Mouse (Mus musculus) liver, adult 2 months (tissue): ENCODE measurements at regions not wholly inside any gene's neighbourhood (a gene's known extent, or its start where the extent isn't known, plus 50 kb on each side); places are given as distances from the start of the nearest gene placed in this dataset.

ENCODE experiments used
- DNase-seq: peaks from one replicate; pipeline ENCODE4 v3.0.0-alpha.2; 2011; ENCODE audit warnings: low read depth, low spot score; ENCODE audit errors: extremely low read depth
- H3K27ac ChIP-seq: fragments of 200-500 bp; replicated peaks from 2 replicates; pipeline ENCODE4 v1.5.1; 2012; ENCODE audit warnings: low read depth, mild to moderate bottlenecking, control low read depth, inconsistent platforms, low read length; ENCODE audit not compliant: insufficient read depth
- H3K27me3 ChIP-seq: fragments of 200-500 bp; 2 replicates; pipeline ENCODE4 v1.6.1; 2012; ENCODE audit warnings: mild to moderate bottlenecking, moderate library complexity, low read length, inconsistent platforms; ENCODE audit not compliant: control insufficient read depth, insufficient read depth
- H3K36me3 ChIP-seq: fragments of 200-500 bp; 2 replicates; pipeline ENCODE4 v1.6.1; 2012; ENCODE audit warnings: low read length, inconsistent platforms; ENCODE audit not compliant: control insufficient read depth, insufficient read depth
- H3K4me1 ChIP-seq: fragments of 200-500 bp; 2 replicates; pipeline ENCODE4 v1.6.1; 2011; ENCODE audit warnings: low read length; ENCODE audit not compliant: control insufficient read depth, insufficient read depth
- H3K4me3 ChIP-seq: fragments of 200-500 bp; 2 replicates; pipeline ENCODE4 v1.5.1; 2011; ENCODE audit warnings: low read depth, mild to moderate bottlenecking, control low read depth, low read length, moderate library complexity; ENCODE audit not compliant: insufficient read depth
- H3K79me2 ChIP-seq: fragments of 200-500 bp; 2 replicates; pipeline ENCODE4 v1.6.1; 2012; ENCODE audit warnings: inconsistent platforms, mild to moderate bottlenecking, low read length, moderate library complexity; ENCODE audit not compliant: control insufficient read depth, insufficient read depth
- H3K9ac ChIP-seq: fragments of 200-500 bp; 2 replicates; pipeline ENCODE4 v1.6.1; 2012; ENCODE audit warnings: low read depth, mild to moderate bottlenecking, control low read depth, inconsistent platforms, low read length
- CTCF ChIP-seq: fragments of 200-500 bp; IDR thresholded peaks from 2 replicates; pipeline ENCODE4 v1.5.1; 2011; ENCODE audit warnings: low read depth, low read length, control low read depth
- POLR2A ChIP-seq: fragments of 200-500 bp; IDR thresholded peaks from 2 replicates; pipeline ENCODE4 v1.6.1; 2011; ENCODE audit warnings: low read length, control low read depth; ENCODE audit not compliant: insufficient read depth; ENCODE audit errors: extremely low read depth
- WGBS: fragments of 180-500 bp; shearing (Covaris S2); methylation state at CpG from one replicate; pipeline ENCODE4 v1.1.7; 2018; 5-methylcytosine and 5-hydroxymethylcytosine counted together

- no peak overlapping the region for H3K27ac ChIP-seq
- H3K79me2 ChIP-seq: no peaks in the 10 kb centered on the region
- H3K27me3 ChIP-seq: no peaks in the 10 kb centered on the region
- H3K9ac ChIP-seq: no peak overlapping the region
- no peak overlapping the region for H3K4me3 ChIP-seq
- no peaks in the 10 kb centered on the region for H3K4me1 ChIP-seq
- 82% methylated on average over 3 of the region's 3 CpGs for WGBS
- no peaks in the 10 kb centered on the region for H3K36me3 ChIP-seq
- no peak for DNase-seq
- TF ChIP-seq POLR2A (no peak), CTCF (no peak)
Observed at GRCm38 (mm10) chr4:131373172-131373571, 429.0 kb downstream of the Matn1 start.

DNA sequence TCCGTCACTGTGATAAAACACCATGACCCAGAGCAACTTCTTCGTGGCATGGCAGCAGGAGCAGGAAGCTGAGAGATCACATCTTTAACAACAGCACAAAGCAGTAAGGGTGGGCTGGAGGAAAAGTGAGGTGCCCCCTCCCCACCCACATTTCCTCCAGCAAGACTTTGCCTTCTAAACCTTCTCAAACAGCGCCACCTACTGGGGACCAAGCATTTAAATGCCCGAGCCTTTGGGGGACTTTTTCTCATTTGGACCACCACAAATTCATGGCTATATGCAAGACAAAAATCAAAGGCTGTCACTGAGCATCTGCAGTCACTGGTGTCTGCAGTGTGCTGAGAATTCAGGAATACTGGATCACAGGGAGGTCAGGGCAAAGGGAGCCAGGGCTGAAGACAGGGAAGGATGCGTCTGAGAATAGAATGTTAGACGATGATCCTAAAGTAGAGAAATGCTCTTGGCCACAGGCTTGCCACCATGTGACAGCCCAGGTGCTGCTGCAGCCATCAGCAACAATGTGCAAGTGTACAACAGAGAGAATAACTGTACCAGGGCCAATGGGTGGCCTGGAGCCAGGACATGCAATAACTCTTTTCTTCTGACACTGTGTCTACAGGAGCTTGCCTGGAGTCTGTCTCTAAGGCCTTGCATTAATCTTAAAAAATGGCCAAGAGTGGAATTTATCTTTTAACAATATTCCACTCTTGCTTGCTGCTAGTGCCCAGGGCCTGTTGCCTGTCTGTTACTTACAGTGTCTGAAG is 430.5 kb downstream of the Matn1 start:
- H3K27me3 ChIP-seq: no peaks in the 10 kb centered on the region
- no peaks in the 10 kb centered on the region for H3K79me2 ChIP-seq
- H3K27ac ChIP-seq: no peak overlapping the region
- no peak for DNase-seq
- no peaks in the 10 kb centered on the region for H3K4me1 ChIP-seq
- H3K9ac ChIP-seq: no peak overlapping the region
- no peaks in the 10 kb centered on the region for H3K36me3 ChIP-seq
- TF ChIP-seq CTCF: 0 out of 2 replicates have a peak, but pooled peaks have one; percentile 18
- TF ChIP-seq POLR2A: no peak
- 83% methylated on average over 6 of the region's 6 CpGs for WGBS
- H3K4me3 ChIP-seq: no peak overlapping the region

GRCm38 (mm10) chr4:131381063-131381462 is 436.9 kb downstream of the Matn1 start:
- WGBS: 77% methylated on average over 9 of the region's 9 CpGs
- DNase-seq: no peak

GRCm38 (mm10) chr4:131381529-131381928 is 437.3 kb downstream of the Matn1 start:
- H3K27me3 ChIP-seq: no peaks in the 10 kb centered on the region
- H3K27ac ChIP-seq: no peak overlapping the region
- no peak for DNase-seq
- H3K9ac ChIP-seq: no peak overlapping the region
- no peak for TF ChIP-seq POLR2A
- H3K36me3 ChIP-seq: no peaks in the 10 kb centered on the region
- WGBS: 87% methylated on average over 7 of the region's 7 CpGs
- no peak overlapping the region for H3K4me3 ChIP-seq
- H3K79me2 ChIP-seq: no peaks in the 10 kb centered on the region
- H3K4me1 ChIP-seq: no peaks in the 10 kb centered on the region

More at GRCm38 (mm10) chr4:131381063-131381462, 436.9 kb downstream of the Matn1 start:
- Histone ChIP-seq H3K4me3 (no peak overlapping the region), H3K79me2 (no peaks in the 10 kb centered on the region), H3K4me1 (no peaks in the 10 kb centered on the region), H3K9ac (no peak overlapping the region), H3K27ac (no peak overlapping the region), H3K36me3 (no peaks in the 10 kb centered on the region), H3K27me3 (no peaks in the 10 kb centered on the region)
- no peak for TF ChIP-seq POLR2A
- no peak for TF ChIP-seq CTCF

DNA sequence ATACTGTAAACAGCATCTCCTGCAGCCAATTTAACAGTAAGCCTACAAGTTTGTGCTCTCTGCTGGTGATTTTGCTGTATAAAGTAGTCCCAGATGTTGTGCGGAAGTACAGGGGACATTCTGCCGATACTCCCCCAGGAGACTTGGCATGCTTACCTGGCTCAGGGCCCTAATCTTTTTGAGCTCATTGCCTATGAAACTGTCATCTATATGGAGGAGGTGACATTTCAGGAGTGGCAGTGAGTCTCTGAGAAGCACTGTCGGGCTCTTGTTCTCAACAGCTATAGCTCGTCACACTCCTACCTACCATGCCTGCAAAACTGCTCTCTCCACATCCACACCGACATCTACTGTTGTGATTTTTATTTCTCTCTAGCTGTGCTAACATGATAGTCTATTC is 439.7 kb downstream of the Matn1 start:
- no peaks in the 10 kb centered on the region for H3K4me1 ChIP-seq
- no peak for DNase-seq
- H3K36me3 ChIP-seq: no peaks in the 10 kb centered on the region
- H3K9ac ChIP-seq: no peak overlapping the region
- no peak for TF ChIP-seq CTCF
- TF ChIP-seq POLR2A: no peak
- H3K4me3 ChIP-seq: no peak overlapping the region
- no peaks in the 10 kb centered on the region for H3K27me3 ChIP-seq
- H3K79me2 ChIP-seq: no peaks in the 10 kb centered on the region
- no peak overlapping the region for H3K27ac ChIP-seq
- 84% methylated on average over 5 of the region's 5 CpGs for WGBS

- Histone ChIP-seq H3K4me1 (no peaks in the 10 kb centered on the region), H3K79me2 (no peaks in the 10 kb centered on the region), H3K4me3 (no peak overlapping the region), H3K36me3 (no peaks in the 10 kb centered on the region), H3K27me3 (no peaks in the 10 kb centered on the region), H3K27ac (no peak overlapping the region), H3K9ac (no peak overlapping the region)
- DNase-seq: no peak
- TF ChIP-seq CTCF: no peak
- WGBS: 82% methylated on average over 10 of the region's 10 CpGs
Observed at GRCm38 (mm10) chr4:131386961-131387360, 442.8 kb downstream of the Matn1 start.
